Mouse (Mus musculus) heart, adult 8-10 months (tissue): ENCODE measurements at regions not wholly inside any gene's neighbourhood (a gene's known extent, or its start where the extent isn't known, plus 50 kb on each side); places are given as distances from the start of the nearest gene placed in this dataset. TPM values are rescaled to one million over a fixed set of nuclear protein-coding genes. Genes with fewer than 3 reads are reported as not detected.

Experiments used
- DNase-seq: peaks from one replicate; pipeline ENCODE4 v3.0.0; 2022; ENCODE audit warnings: low spot score
- microRNA-seq: library from miRNA; unstranded; fragments of <30 nt; microRNA quantifications from one replicate; pipeline ENCODE4 v1.2.0, GENCODE M21; 2022

- peak; percentile 37 for DNase-seq
Observed at GRCm38 (mm10) chr10:97381586-97381985, 97.8 kb upstream of the Dcn start.

GRCm38 (mm10) chr10:97383881-97384280, 95.5 kb upstream of the Dcn start:
- no peak for DNase-seq

DNA sequence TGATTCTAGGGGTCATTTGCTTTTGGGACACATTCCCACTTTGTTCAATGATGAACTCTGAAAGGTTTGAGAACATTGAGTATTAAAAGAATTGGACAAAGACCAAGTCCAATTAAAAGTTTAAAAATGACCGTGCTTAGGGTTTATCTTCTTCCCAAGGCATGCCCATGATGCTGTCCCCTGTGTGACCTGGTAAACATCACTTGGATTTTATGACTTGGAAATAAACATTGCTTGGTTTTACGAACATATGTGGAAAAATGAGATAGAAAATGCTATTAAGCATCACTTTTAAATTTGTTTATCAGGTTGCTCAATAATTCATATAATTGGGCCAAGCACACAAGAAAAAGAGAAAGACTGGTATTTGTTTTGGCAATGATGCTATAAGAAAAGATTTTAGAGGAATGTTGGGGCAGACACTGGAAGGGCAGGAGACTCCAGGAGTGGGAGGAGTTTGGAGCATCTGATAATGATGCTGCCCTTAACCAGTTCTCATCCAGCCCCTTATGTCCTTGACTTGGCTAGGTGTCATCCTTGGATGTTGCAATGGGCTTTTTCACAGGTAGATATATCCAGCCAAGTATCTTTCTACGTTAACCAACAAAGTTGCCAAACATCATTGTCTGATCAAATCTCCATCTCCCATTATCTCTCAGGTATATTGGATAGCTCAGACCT, 92.1 kb upstream of the Dcn start:
- no peak for DNase-seq

- DNase-seq: peak; percentile 75
Observed at GRCm38 (mm10) chr10:97389647-97390590, 89.5 kb upstream of the Dcn start.

- DNase-seq: no peak
Observed at GRCm38 (mm10) chr10:97397062-97397771, 82.2 kb upstream of the Dcn start.

GRCm38 (mm10) chr10:97397896-97398295, 81.5 kb upstream of the Dcn start:
- peak; percentile 31 for DNase-seq

DNA sequence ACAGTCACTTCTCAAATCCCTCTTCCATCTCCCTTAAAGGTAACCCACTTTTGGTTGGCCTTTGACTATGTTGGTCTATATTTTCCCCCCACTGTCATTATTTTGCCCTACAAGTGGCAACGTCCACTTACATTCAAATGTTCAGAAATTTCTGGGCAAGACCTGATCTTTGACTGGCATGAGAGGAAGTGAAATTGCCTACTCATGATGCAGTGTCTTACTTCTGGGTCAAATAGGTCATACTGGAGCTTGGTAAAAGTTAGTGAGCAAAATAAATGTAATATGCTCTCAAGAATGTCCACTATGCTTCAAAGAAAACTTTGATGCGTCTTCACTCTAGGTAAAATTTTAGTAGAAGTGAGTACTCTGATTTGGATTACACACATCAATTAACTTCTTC, 76.9 kb upstream of the Dcn start:
- no peak for DNase-seq

DNA sequence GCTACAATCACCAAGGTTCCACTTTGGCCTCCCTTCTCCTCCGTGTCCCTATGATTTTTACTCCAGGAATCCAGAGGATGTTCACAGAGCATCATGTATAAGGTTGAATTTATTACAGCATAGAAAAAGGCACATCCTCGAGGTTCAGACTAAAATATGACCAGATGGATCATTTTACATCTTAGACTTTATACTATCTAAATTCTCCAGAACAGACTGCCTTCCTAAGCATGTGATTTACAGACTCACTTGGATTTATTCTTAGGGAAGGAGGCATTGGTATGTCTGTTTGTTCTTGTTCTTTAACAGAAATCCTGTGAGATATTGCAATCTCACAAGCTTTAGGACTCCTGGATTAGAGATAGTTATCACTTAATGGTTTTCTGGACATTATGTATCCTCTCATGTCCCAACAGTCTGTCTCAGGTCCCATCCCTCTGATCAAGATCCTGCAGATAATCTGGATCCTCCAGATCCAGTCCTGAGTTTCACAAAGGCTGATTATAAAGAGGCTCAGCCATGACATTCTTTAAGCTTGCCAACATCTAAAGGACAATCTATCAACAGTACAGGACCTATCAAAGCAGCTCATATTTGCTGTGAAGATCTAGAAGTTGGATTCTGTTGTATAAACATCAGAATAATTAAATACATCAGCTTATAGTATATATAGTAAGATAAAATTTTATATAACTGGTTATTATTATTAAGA, 75.2 kb upstream of the Dcn start:
- DNase-seq: no peak

- peak; percentile 40 for DNase-seq
Observed at GRCm38 (mm10) chr10:97409181-97409581, 70.2 kb upstream of the Dcn start.

- DNase-seq: no peak
Observed at GRCm38 (mm10) chr10:97409909-97410308, 69.5 kb upstream of the Dcn start.

DNA sequence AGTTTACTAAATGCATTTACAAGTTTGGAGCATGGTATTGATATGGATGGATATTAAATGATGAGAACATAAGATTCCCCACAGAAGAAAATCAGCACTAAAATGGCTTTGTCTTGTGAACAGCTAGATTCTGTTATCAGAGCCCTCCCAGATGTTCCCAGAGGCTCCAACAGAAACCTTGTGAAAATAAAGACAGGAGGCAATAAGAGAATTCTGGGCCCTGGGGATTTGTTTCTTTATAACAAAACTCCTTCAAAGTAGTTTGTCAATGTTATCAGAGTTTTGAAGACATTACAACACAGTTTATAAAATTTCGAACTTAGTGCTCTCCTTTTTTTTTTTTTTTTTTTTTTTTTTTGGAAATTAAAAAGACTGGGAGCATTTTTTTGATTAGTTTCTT, 56.8 kb upstream of the Dcn start:
- no peak for DNase-seq

DNA sequence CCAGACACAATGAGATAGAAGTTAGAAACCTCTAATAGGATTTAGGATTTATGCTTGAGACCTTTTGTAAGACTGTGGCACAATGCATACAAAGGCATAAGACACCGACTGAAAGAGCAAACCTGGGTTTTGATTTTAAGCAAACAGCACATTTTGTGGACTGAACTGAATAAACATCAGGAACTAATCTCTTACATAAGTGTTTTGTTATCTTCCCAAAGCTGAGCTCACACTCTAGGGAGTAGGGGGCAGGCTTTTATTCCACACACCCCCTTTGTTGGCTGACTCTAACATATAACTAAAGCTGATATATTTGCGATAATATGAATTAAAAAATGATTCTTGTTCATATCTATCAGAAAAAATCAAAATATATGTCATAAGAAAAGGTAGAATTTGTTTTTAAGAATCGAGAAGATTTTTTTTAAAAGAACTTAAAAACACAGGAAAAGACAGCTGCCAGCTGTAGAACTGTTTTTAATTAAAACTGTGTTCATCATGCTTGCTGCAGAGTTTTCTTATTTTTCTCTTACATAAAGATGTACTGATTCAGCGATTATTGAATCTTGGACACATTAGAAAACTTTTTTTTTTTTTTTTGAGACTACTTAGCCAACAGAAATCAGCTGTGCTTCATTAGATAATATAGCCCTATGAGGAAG, 56.2 kb upstream of the Dcn start:
- peak; percentile 48 for DNase-seq

Small RNA genes in the stretch of these regions (microRNA-seq; reads per million reads assigned to microRNA genes)
- gene Gm24587: not detected
- gene Mir3966: not detected
